Mouse (Mus musculus): ENCODE measurements at regions not wholly inside any gene's neighbourhood (a gene's known extent, or its start where the extent isn't known, plus 50 kb on each side); places are given as distances from the start of the nearest gene placed in this dataset.

DNA sequence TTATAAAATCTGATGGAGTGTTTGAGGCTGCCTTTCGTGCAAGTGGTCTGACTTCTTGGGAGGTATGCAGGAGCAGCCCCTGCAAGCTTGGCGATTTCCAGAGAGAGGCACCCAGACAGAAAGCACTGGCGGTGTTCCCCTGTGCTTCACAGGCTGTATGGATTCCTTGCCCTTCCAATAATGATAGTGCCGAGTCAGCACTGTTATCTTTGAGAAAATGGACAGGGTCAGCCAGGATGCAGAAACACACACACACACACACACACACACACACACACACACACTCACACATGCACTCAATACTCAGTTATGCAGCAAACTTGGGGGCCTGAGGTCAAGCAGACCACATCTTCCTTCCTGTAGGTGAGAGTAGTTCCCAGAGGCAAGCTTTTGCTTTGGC, 305.7 kb downstream of the Gadd45g start:
- Histone ChIP-seq H3K36me3 (ENCODE audit: insufficient read depth) (no peaks in the 10 kb centered on the region), H3K4me1 (ENCODE audit: insufficient read depth) (peaks cover 23% of the 10 kb centered on the region), H3K4me2 (ENCODE audit: low read depth) (no peak overlapping the region), H3K27me3 (ENCODE audit: insufficient read depth, low read length) (no peaks in the 10 kb centered on the region), H3K27ac (ENCODE audit: low read depth, low read length) (no peak overlapping the region), H3K9ac (no peak overlapping the region), H3K9me3 (ENCODE audit: low read length) (no peaks in the 10 kb centered on the region), H3K4me3 (ENCODE audit: low read depth, low read length) (no peak overlapping the region)
- 67% methylated on average over 4 of the region's 4 CpGs for WGBS
- TF ChIP-seq CTCF (IDR thresholded peaks at IDR 0.05; ENCODE audit: low read depth): no peak
- ATAC-seq (no peak), DNase-seq (no peak)

DNA sequence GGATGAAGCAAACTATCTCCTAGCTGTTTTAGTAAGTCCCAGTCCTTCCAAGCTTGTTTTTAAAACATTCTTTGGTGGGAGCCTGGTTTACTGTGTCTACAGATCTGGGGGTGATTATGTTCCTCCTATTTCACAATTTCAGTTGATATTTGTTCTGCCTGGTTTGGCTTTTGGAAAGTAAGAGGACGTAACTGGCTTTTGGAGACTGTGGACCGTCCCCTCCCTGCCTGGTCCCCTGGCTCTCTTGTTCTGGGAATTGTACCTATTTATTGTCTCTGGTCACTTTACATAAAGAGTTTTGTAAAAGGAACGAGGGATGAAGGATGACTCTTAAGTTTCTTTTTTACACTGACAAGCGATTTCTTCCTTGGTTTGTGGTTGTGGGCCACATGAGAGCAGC, 306.6 kb downstream of the Gadd45g start:
- Histone ChIP-seq H3K27me3 (ENCODE audit: insufficient read depth, low read length) (no peaks in the 10 kb centered on the region), H3K4me2 (ENCODE audit: low read depth) (no peak overlapping the region), H3K9ac (no peak overlapping the region), H3K9me3 (ENCODE audit: low read length) (no peaks in the 10 kb centered on the region), H3K4me3 (ENCODE audit: low read depth, low read length) (no peak overlapping the region), H3K27ac (ENCODE audit: low read depth, low read length) (no peak overlapping the region), H3K36me3 (ENCODE audit: insufficient read depth) (no peaks in the 10 kb centered on the region), H3K4me1 (ENCODE audit: insufficient read depth) (peaks cover 23% of the 10 kb centered on the region)
- ATAC-seq (no peak), DNase-seq (no peak)
- TF ChIP-seq CTCF (IDR thresholded peaks at IDR 0.05; ENCODE audit: low read depth): no peak
- WGBS: 76% methylated on average over 4 of the region's 4 CpGs

DNA sequence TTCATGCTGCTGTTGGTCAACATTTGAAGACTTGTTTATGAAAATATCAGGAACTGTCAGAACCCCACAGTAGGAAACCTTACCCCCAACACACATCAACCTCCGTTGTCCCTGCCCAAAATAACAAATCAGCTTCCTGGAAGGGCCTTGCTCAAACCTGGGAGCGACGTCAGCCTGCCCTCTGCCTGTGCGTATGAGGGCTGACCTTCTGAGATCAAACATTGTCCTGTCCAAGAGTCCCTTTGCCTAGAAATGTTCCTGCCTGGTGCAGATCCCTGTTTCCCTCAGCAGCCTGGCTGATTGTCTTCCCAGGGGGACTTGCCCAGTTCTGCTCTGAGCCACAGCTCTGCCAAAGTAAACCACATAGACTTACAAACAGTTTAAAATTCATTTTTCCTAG, 307.1 kb downstream of the Gadd45g start:
- DNase-seq (peak; percentile 21), ATAC-seq (no peak)
- TF ChIP-seq CTCF (IDR thresholded peaks at IDR 0.05; ENCODE audit: low read depth): no peak
- Histone ChIP-seq H3K27ac (ENCODE audit: low read depth, low read length) (no peak overlapping the region), H3K4me1 (ENCODE audit: insufficient read depth) (peaks cover 23% of the 10 kb centered on the region), H3K4me2 (ENCODE audit: low read depth) (no peak overlapping the region), H3K4me3 (ENCODE audit: low read depth, low read length) (no peak overlapping the region), H3K9me3 (ENCODE audit: low read length) (no peaks in the 10 kb centered on the region), H3K27me3 (ENCODE audit: insufficient read depth, low read length) (no peaks in the 10 kb centered on the region), H3K36me3 (ENCODE audit: insufficient read depth) (no peaks in the 10 kb centered on the region), H3K9ac (no peak overlapping the region)
- 78% methylated on average over 4 of the region's 4 CpGs for WGBS

DNA sequence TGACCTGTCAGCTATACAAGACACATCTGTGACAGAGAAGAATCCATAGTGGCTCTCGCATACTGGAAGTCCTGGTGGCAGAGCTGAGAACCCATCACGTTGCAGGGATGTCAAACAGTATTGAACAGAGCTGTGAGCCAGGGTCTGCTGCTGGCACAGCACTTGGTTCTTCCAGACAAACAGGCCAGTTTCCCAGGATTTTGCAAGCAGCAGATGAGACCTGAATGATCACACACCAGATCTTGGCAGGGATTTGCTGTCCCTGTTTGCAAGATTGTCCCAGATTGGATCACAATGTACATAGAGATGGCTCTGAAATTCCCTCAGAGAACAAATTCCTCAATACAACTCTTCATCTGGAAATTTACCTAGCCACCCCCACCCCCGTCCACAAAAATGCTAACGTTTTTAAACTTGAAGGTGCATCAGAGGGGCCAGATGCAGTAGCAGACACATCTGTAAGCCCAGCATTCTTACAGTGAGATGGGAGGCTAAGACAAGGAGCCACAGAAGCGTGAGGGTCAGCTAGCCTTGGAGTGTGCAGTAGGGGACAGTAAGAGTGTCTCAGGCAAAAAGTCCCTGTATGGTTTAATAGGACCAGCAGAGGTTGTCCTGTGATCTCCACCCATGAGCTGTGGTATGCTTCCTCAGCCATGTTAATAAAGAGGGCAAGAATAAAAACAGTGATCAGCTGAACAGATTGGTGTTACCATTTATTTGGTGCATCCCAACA, 307.8 kb downstream of the Gadd45g start:
- WGBS: 56% methylated on average over 5 of the region's 5 CpGs
- Histone ChIP-seq H3K4me2 (ENCODE audit: low read depth) (peak overlapping the region; percentile 39), H3K4me1 (ENCODE audit: insufficient read depth) (peaks cover 23% of the 10 kb centered on the region), H3K36me3 (ENCODE audit: insufficient read depth) (no peaks in the 10 kb centered on the region), H3K4me3 (ENCODE audit: low read depth, low read length) (no peak overlapping the region), H3K27ac (ENCODE audit: low read depth, low read length) (peak overlapping the region; percentile 70), H3K9ac (no peak overlapping the region), H3K27me3 (ENCODE audit: insufficient read depth, low read length) (no peaks in the 10 kb centered on the region), H3K9me3 (ENCODE audit: low read length) (no peaks in the 10 kb centered on the region)
- TF ChIP-seq CTCF (IDR thresholded peaks at IDR 0.05; ENCODE audit: low read depth): no peak; the same call in 1 of the 2 replicates
- DNase-seq: peak; percentile 68
- peak; percentile 59 for ATAC-seq

DNA sequence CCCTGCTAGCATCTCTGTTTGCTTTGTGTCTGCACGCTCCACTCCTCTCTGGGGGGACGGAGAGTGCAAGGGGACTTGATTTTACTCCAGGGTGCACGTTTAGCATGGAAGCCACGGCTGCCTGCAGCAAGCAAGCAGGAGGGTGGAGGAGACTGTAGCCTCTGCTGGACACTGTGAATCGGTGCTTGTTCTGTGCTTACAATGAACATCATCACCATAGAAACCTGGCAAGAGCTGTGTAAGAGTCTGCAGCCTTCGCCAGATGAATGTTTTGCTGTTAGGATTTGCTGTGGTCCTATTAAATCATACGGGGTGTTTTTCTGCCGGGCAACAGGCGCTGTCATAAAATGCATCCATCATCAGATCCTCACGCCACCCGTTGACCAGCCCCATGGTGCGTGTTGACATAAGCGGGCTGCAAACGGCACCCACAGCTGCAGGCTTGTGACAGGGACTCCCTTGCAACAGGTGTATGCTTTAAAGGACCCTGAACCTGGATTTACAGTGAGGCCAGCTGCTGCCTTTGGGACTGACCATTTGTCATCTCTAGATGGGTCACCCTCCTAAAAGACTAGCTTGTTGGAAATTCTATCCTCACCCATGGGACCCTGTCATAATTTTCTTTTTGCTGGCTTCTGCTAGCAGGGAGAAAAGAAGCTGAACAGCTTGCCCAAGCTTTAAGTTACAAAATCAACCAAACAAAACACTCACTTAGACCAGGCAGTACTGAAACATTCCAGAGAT, 308.5 kb downstream of the Gadd45g start:
- peak; percentile 45; the same call in 1 of the 2 replicates for TF ChIP-seq CTCF (IDR thresholded peaks at IDR 0.05; ENCODE audit: low read depth)
- peak; percentile 94 for ATAC-seq
- peak overlapping the region; percentile 39 for H3K4me2 ChIP-seq (ENCODE audit: low read depth)

DNA sequence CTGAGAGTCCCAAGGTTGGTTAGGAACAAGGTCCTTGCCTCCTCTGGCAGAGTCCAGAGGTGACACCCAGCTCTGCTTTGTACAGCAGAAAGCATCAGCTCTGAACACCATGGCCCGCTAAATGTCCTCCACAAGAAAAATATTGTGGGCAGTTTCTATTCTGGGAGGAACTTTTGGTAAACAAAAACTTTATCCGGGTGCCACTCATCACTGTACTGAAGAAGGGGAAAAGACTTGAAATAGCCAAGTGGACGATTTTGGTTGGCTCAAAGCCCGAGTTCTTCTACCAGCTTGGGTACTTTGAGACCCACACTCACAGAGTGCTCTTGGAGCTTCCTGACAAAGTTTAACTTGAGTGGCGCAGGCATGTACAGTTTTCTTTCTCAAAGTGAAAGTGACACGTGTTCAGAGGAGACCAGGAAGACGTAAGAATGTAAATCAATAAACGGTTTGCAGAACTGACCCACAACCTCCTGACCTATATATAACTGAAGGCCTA, 309.2 kb downstream of the Gadd45g start:
- WGBS: 64% methylated on average over 8 of the region's 8 CpGs
- H3K27me3 ChIP-seq (ENCODE audit: insufficient read depth, low read length): no peaks in the 10 kb centered on the region
- H3K4me3 ChIP-seq (ENCODE audit: low read depth, low read length): no peak overlapping the region
- no peak overlapping the region for H3K4me2 ChIP-seq (ENCODE audit: low read depth)
- peak overlapping the region; percentile 70 for H3K27ac ChIP-seq (ENCODE audit: low read depth, low read length)
- peak; percentile 5 for DNase-seq
- H3K9me3 ChIP-seq (ENCODE audit: low read length): no peaks in the 10 kb centered on the region
- no peaks in the 10 kb centered on the region for H3K36me3 ChIP-seq (ENCODE audit: insufficient read depth)
- no peak overlapping the region for H3K9ac ChIP-seq
- H3K4me1 ChIP-seq (ENCODE audit: insufficient read depth): peaks cover 23% of the 10 kb centered on the region
- TF ChIP-seq CTCF (IDR thresholded peaks at IDR 0.05; ENCODE audit: low read depth): no peak
- ATAC-seq: no peak; the same call in 1 of the 2 replicates

More for the DNA sequence above, 308.5 kb downstream of the Gadd45g start:
- Histone ChIP-seq H3K9me3 (ENCODE audit: low read length) (no peaks in the 10 kb centered on the region), H3K9ac (no peak overlapping the region), H3K4me1 (ENCODE audit: insufficient read depth) (peaks cover 23% of the 10 kb centered on the region), H3K27me3 (ENCODE audit: insufficient read depth, low read length) (no peaks in the 10 kb centered on the region), H3K4me3 (ENCODE audit: low read depth, low read length) (no peak overlapping the region), H3K36me3 (ENCODE audit: insufficient read depth) (no peaks in the 10 kb centered on the region), H3K27ac (ENCODE audit: low read depth, low read length) (peak overlapping the region; percentile 70)
- 21% methylated on average over 14 of the region's 14 CpGs for WGBS
- DNase-seq: peak; percentile 83

DNA sequence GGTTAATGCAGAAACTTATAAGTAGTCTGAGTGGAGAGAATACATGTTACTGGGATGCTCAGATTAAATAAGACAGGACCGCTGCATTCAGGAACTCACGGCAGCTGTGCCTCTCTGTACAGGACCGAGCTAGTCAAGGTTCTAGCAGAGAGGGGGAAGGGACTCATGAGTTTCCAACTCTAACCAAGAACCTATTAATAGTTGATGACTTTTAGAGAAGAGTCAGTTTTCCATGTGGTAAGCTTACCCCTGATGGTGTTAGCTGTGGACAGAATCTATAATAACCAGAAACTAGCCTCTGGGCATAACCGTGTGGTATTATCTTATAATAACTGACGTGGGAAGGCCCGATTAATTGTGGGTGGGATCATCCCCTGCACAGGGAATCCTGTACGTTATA, 316.2 kb downstream of the Gadd45g start:
- H3K4me2 ChIP-seq (ENCODE audit: low read depth): no peak overlapping the region
- no peaks in the 10 kb centered on the region for H3K9me3 ChIP-seq (ENCODE audit: low read length)
- no peak for DNase-seq
- no peaks in the 10 kb centered on the region for H3K4me1 ChIP-seq (ENCODE audit: insufficient read depth)
- H3K4me3 ChIP-seq (ENCODE audit: low read depth, low read length): no peak overlapping the region
- no peaks in the 10 kb centered on the region for H3K27me3 ChIP-seq (ENCODE audit: insufficient read depth, low read length)
- 91% methylated on average over 7 of the region's 7 CpGs for WGBS
- TF ChIP-seq CTCF (IDR thresholded peaks at IDR 0.05; ENCODE audit: low read depth): no peak
- H3K36me3 ChIP-seq (ENCODE audit: insufficient read depth): no peaks in the 10 kb centered on the region
- H3K27ac ChIP-seq (ENCODE audit: low read depth, low read length): no peak overlapping the region
- H3K9ac ChIP-seq: no peak overlapping the region
- ATAC-seq: no peak
